Mouse (Mus musculus) G1E (cell line): Measurements from ENCODE around the gene Armcx6.

Experiments used
- CTCF ChIP-seq: IDR thresholded peaks from 2 replicates; pipeline ENCODE4 v1.5.1; 2012; ENCODE audit warnings: low read depth, low read length, inconsistent platforms, mixed read lengths
- GATA1 ChIP-seq: IDR thresholded peaks from 2 replicates; pipeline ENCODE4 v1.6.1; 2012; ENCODE audit warnings: borderline replicate concordance, low read length, inconsistent platforms, mixed read lengths
- POLR2AphosphoS5 ChIP-seq: IDR thresholded peaks from 2 replicates; pipeline ENCODE4 v1.6.1; 2012; ENCODE audit warnings: low read depth, low read length, inconsistent platforms; ENCODE audit not compliant: insufficient replicate concordance

GRCm38 (mm10) chrX:134739160-134739559, 12.1 kb downstream of the Armcx6 start:
- TF ChIP-seq POLR2AphosphoS5 (no peak), CTCF (no peak), GATA1 (no peak)
